Mouse (Mus musculus) T-helper 17 cell (primary cell): ENCODE measurements around the gene 4930470P17Rik.

Source experiments
- in situ Hi-C, 2 experiments: fragments of 300-600 bp; cut with MboI, MseI; formaldehyde crosslinking; loops; 1 replicate in 1 of 2; 2 replicates in 1 of 2; pipeline ENCODE4 v1.15.1; 2025; ENCODE audit warnings: high pct_unique_total_duplicates in 2 of 2

The 4930470P17Rik gene

GRCm38 (mm10) chr2:170579551-170579950 lies 22.3 kb downstream of the 4930470P17Rik start:
- in situ Hi-C loops: no loop called here

- in situ Hi-C loops: no loop called here
Observed at GRCm38 (mm10) chr2:170578588-170578987, 23.2 kb downstream of the 4930470P17Rik start.

- in situ Hi-C loops: no loop called here
Observed at GRCm38 (mm10) chr2:170577502-170577901, 24.3 kb downstream of the 4930470P17Rik start.

- in situ Hi-C loops: no loop called here
Observed at GRCm38 (mm10) chr2:170576077-170576476, 25.7 kb downstream of the 4930470P17Rik start.

- in situ Hi-C loops: no loop called here
Observed at GRCm38 (mm10) chr2:170564995-170565394, 36.8 kb downstream of the 4930470P17Rik start.

GRCm38 (mm10) chr2:170563956-170564855 lies 37.6 kb downstream of the 4930470P17Rik start:
- in situ Hi-C loops: no loop called here

- in situ Hi-C loops: no loop called here
Observed at GRCm38 (mm10) chr2:170552088-170552487, 49.7 kb downstream of the 4930470P17Rik start.

GRCm38 (mm10) chr2:170550240-170550639 lies 51.6 kb downstream of the 4930470P17Rik start:
- in situ Hi-C loops: no loop called here

- in situ Hi-C loops: no loop called here
Observed at GRCm38 (mm10) chr2:170549146-170549545, 52.7 kb downstream of the 4930470P17Rik start.

GRCm38 (mm10) chr2:170548046-170548445 lies 53.8 kb downstream of the 4930470P17Rik start:
- in situ Hi-C loops: no loop called here

GRCm38 (mm10) chr2:170547526-170547925 lies 54.3 kb downstream of the 4930470P17Rik start:
- in situ Hi-C loops: no loop called here

GRCm38 (mm10) chr2:170545745-170546144 lies 56.1 kb downstream of the 4930470P17Rik start:
- in situ Hi-C loops: no loop called here

GRCm38 (mm10) chr2:170544950-170545349 lies 56.9 kb downstream of the 4930470P17Rik start:
- in situ Hi-C loops: no loop called here

GRCm38 (mm10) chr2:170544159-170544558 lies 57.7 kb downstream of the 4930470P17Rik start:
- in situ Hi-C loops: no loop called here

GRCm38 (mm10) chr2:170543625-170544024 lies 58.2 kb downstream of the 4930470P17Rik start:
- in situ Hi-C loops: no loop called here

- in situ Hi-C loops: no loop called here
Observed at GRCm38 (mm10) chr2:170539211-170539610, 62.6 kb downstream of the 4930470P17Rik start.

- in situ Hi-C loops: no loop called here
Observed at GRCm38 (mm10) chr2:170535841-170536240, 66.0 kb downstream of the 4930470P17Rik start.

GRCm38 (mm10) chr2:170534803-170535174 lies 67.0 kb downstream of the 4930470P17Rik start:
- in situ Hi-C loops: no loop called here

GRCm38 (mm10) chr2:170534116-170534802 lies 67.6 kb downstream of the 4930470P17Rik start:
- in situ Hi-C loops: no loop called here

GRCm38 (mm10) chr2:170530256-170530655 lies 71.6 kb downstream of the 4930470P17Rik start:
- in situ Hi-C loops: no loop called here

- in situ Hi-C loops: no loop called here
Observed at GRCm38 (mm10) chr2:170529766-170530165, 72.1 kb downstream of the 4930470P17Rik start.
